ENCODE assay signal across 8 mouse cellular contexts in the genomic region with DNA sequence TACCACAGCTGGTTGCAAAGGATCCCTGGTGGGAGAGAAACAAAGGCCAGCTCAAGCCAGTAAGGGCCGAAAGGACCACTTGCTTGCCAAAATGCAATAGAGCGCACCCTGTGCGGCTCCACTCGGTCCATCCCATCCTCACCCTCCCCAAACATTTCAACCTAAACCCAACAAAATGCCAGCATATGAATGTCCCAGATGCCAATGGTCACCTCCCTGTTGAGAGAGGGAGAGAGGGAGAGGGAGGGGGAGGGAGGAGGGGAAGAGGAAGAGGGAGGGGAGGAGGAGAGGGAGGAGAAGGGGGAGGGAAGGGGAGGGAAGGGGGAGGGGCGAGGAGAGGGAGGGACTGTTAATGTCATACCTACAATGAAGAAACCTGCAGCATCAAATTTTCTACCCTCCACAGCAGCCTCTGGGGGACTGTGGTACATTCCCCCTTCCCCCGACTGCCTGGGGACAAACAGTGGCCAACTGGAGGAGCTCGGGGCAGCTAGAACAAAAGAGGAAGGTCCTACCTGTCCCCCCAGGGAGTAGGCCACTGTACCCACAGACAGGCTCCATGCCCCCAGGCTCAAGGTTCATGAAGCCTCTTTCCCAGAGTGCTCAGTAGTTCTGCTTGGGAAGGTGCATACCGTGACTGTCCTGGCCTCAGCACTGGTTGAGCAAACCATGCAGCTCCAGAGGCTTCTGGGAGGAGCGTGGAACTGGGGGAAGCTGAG. TPM values are rescaled to one million over a fixed set of nuclear protein-coding genes. Genes with fewer than 3 reads are reported as not detected.
DNase-seq lines count a peak whose midpoint lies in the region; ATAC-seq and TF ChIP-seq lines count a peak whose summit lies in the region.
"Had no signal": no experiment of that assay in that cellular context is flagged by ENCODE, and none has a peak within 500 bp of the region (broad histone marks: within the 10 kb centered on the region; RNA-seq: fewer than 3 reads in every experiment).

No protein-coding gene starts in this region.

- peak overlapping the region; percentile 85 for H3K27ac ChIP-seq in kidney, embryonic 16.5 days (ENCODE audit: low read length)
- H3K27ac ChIP-seq in heart, postnatal 0 days (ENCODE audit: low read depth), result peak overlapping the region; percentile 77
- peak overlapping the region; percentile 24; the same call in 1 of the 2 replicates for H3K27ac ChIP-seq in midbrain, embryonic 16.5 days (ENCODE audit: low read length)
- H3K27ac ChIP-seq: embryonic facial prominence, embryonic 12.5 days had no signal

- no peak for TF ChIP-seq EP300 in heart, postnatal 0 days (IDR thresholded peaks at IDR 0.05; ENCODE audit: low read depth)

- no peak overlapping the region for H3K4me3 ChIP-seq in kidney, embryonic 16.5 days (ENCODE audit: low read length)
- H3K4me3 ChIP-seq in heart, postnatal 0 days (ENCODE audit: low read depth, low read length), result no peak overlapping the region
- no peak overlapping the region for H3K4me3 ChIP-seq in midbrain, embryonic 16.5 days (ENCODE audit: low read depth, low read length)
- H3K4me3 ChIP-seq: embryonic facial prominence, embryonic 12.5 days had no signal

- no peak overlapping the region for H3K4me2 ChIP-seq in kidney, embryonic 16.5 days (replicated peaks; ENCODE audit: low read depth, low read length)
- peak overlapping the region; percentile 43 for H3K4me2 ChIP-seq in heart, postnatal 0 days (ENCODE audit: low read depth, low read length)
- H3K4me2 ChIP-seq in midbrain, embryonic 16.5 days (ENCODE audit: low read length), result no peak overlapping the region
- H3K4me2 ChIP-seq: embryonic facial prominence, embryonic 12.5 days had no signal

- 50% methylated on average over 9 of the region's 9 CpGs for WGBS in kidney, embryonic 16.5 days
- 42% methylated on average over 7 of the region's 9 CpGs for WGBS in heart, postnatal 0 days
- WGBS in midbrain, embryonic 16.5 days, result 45% methylated on average over 8 of the region's 9 CpGs

- no peak for DNase-seq in kidney, adult 11 months
- peak; percentile 78 for DNase-seq in R1 (ENCODE audit: low read depth, low spot score)
- DNase-seq in heart, postnatal 0 days (ENCODE audit: low spot score), result no peak
- DNase-seq in cerebellum, adult 8-10 months, result no peak
- DNase-seq in embryo, embryonic 9.5 days (ENCODE audit: extremely low spot score), result no peak

- H3K9ac ChIP-seq in kidney, embryonic 16.5 days (replicated peaks; ENCODE audit: low read length), result no peak overlapping the region
- H3K9ac ChIP-seq in heart, postnatal 0 days (replicated peaks; ENCODE audit: low read depth, low read length), result no peak overlapping the region
- no peak overlapping the region for H3K9ac ChIP-seq in midbrain, embryonic 16.5 days (ENCODE audit: low read depth, low read length)
- H3K9ac ChIP-seq: embryonic facial prominence, embryonic 12.5 days had no signal

- ATAC-seq in kidney, embryonic 16.5 days (ENCODE audit: low FRiP score, low TSS enrichment), result peak; percentile 12; the same call in 1 of the 2 replicates
- peak; percentile 21; the same call in 1 of the 2 replicates for ATAC-seq in heart, postnatal 0 days (ENCODE audit: insufficient read depth, low read depth)
- no peak for ATAC-seq in midbrain, embryonic 16.5 days

- H3K4me1 ChIP-seq in kidney, embryonic 16.5 days (ENCODE audit: insufficient read depth, low read length), result peaks cover 32% of the 10 kb centered on the region
- peaks cover 66% of the 10 kb centered on the region for H3K4me1 ChIP-seq in heart, postnatal 0 days (ENCODE audit: control insufficient read depth, insufficient read depth)
- H3K4me1 ChIP-seq in midbrain, embryonic 16.5 days (ENCODE audit: control insufficient read depth, insufficient read depth, low read length), result peaks cover 5% of the 10 kb centered on the region

- no peak for TF ChIP-seq CTCF in heart, postnatal 0 days (IDR thresholded peaks at IDR 0.05; ENCODE audit: low read depth)

- no peaks in the 10 kb centered on the region for H3K9me3 ChIP-seq in kidney, embryonic 16.5 days (ENCODE audit: low read length)
- no peaks in the 10 kb centered on the region for H3K9me3 ChIP-seq in heart, postnatal 0 days (replicated peaks; ENCODE audit: control insufficient read depth, low read length)
- no peaks in the 10 kb centered on the region for H3K9me3 ChIP-seq in midbrain, embryonic 16.5 days (replicated peaks; ENCODE audit: control insufficient read depth, low read length, poor library complexity, severe bottlenecking)
- H3K9me3 ChIP-seq: embryonic facial prominence, embryonic 12.5 days had no signal

- no peaks in the 10 kb centered on the region for H3K27me3 ChIP-seq in kidney, embryonic 16.5 days (ENCODE audit: insufficient read depth, low read length)
- H3K27me3 ChIP-seq in heart, postnatal 0 days (ENCODE audit: control insufficient read depth, insufficient read depth, low read length), result no peaks in the 10 kb centered on the region
- H3K27me3 ChIP-seq in midbrain, embryonic 16.5 days (ENCODE audit: control insufficient read depth, insufficient read depth, low read depth, low read length), result no peaks in the 10 kb centered on the region
- H3K27me3 ChIP-seq: embryonic facial prominence, embryonic 12.5 days had no signal

- H3K36me3 ChIP-seq in kidney, embryonic 16.5 days (ENCODE audit: insufficient read depth, low read length), result no peaks in the 10 kb centered on the region
- no peaks in the 10 kb centered on the region for H3K36me3 ChIP-seq in heart, postnatal 0 days (replicated peaks; ENCODE audit: control insufficient read depth, insufficient read depth, low read length)
- no peaks in the 10 kb centered on the region for H3K36me3 ChIP-seq in midbrain, embryonic 16.5 days (ENCODE audit: control insufficient read depth, insufficient read depth, low read length)
- H3K36me3 ChIP-seq: embryonic facial prominence, embryonic 12.5 days had no signal

RNA-seq across cellular contexts. Expression of a gene that starts 11.7 kb away (rescaled TPM):
- 1.5 and 1.6 TPM in 2 replicates for polyA plus RNA-seq in kidney, embryonic 16.5 days (2015; fragmentation: Nextera tagmentation; extraction: Ambion mirVana)
- total RNA-seq in heart, postnatal 0 days (2014; rRNA removed; ENCODE audit: low replicate concordance), result 0.46 and 0.50 TPM in 2 replicates
- 1.1 and 1.7 TPM in 2 replicates for polyA plus RNA-seq in heart, postnatal 0 days (2015; fragmentation: Nextera tagmentation; extraction: Ambion mirVana)
- 0.30 and 0.48 TPM in 2 replicates for polyA plus RNA-seq in midbrain, embryonic 16.5 days (2015; fragmentation: Nextera tagmentation; extraction: Ambion mirVana)

RNA-seq across cellular contexts. Expression of a gene that starts 36.0 kb away (rescaled TPM):
- polyA plus RNA-seq in kidney, embryonic 16.5 days (2015; fragmentation: Nextera tagmentation; extraction: Ambion mirVana), result 643 and 698 TPM in 2 replicates
- 1,221 and 1,316 TPM in 2 replicates for total RNA-seq in heart, postnatal 0 days (2014; rRNA removed; ENCODE audit: low replicate concordance)
- 793 and 811 TPM in 2 replicates for polyA plus RNA-seq in heart, postnatal 0 days (2015; fragmentation: Nextera tagmentation; extraction: Ambion mirVana)
- 364 and 411 TPM in 2 replicates for polyA plus RNA-seq in midbrain, embryonic 16.5 days (2015; fragmentation: Nextera tagmentation; extraction: Ambion mirVana)

RNA-seq across cellular contexts. Expression of a gene that starts 47.5 kb away (rescaled TPM):
- polyA plus RNA-seq in kidney, embryonic 16.5 days (2015; fragmentation: Nextera tagmentation; extraction: Ambion mirVana), result 0.75 and 1.3 TPM in 2 replicates
- total RNA-seq in heart, postnatal 0 days (2014; rRNA removed; ENCODE audit: low replicate concordance), result not detected in 2 replicates
- not detected in 2 replicates for polyA plus RNA-seq in heart, postnatal 0 days (2015; fragmentation: Nextera tagmentation; extraction: Ambion mirVana)
- polyA plus RNA-seq in midbrain, embryonic 16.5 days (2015; fragmentation: Nextera tagmentation; extraction: Ambion mirVana), result 0.39 and 0.55 TPM in 2 replicates

RNA-seq across cellular contexts. Expression of a gene that starts 52.5 kb away (rescaled TPM):
- polyA plus RNA-seq in kidney, embryonic 16.5 days (2015; fragmentation: Nextera tagmentation; extraction: Ambion mirVana), result 104 and 120 TPM in 2 replicates
- total RNA-seq in heart, postnatal 0 days (2014; rRNA removed; ENCODE audit: low replicate concordance), result 61.9 and 71.7 TPM in 2 replicates
- 33.7 and 34.0 TPM in 2 replicates for polyA plus RNA-seq in heart, postnatal 0 days (2015; fragmentation: Nextera tagmentation; extraction: Ambion mirVana)
- 90.6 and 90.7 TPM in 2 replicates for polyA plus RNA-seq in midbrain, embryonic 16.5 days (2015; fragmentation: Nextera tagmentation; extraction: Ambion mirVana)

Comparison
In these comparisons a context has a peak if more than half of its experiments do, and no peak if none do; other contexts are left out.
1. H3K27ac ChIP-seq: peak in every context shown above with its lines; median percentile 85 in kidney, embryonic 16.5 days; 77 in heart, postnatal 0 days; 24 in midbrain, embryonic 16.5 days.